Mouse (Mus musculus) G1E-ER4 (cell line): Measurements from ENCODE around the gene Cacna1d. TPM values are rescaled to one million over a fixed set of nuclear protein-coding genes. Genes with fewer than 3 reads are reported as not detected.

Experiments
- GATA1 ChIP-seq: IDR thresholded peaks from one replicate; pipeline ENCODE4 v1.8.0; 2012; ENCODE audit warnings: low read length, inconsistent platforms
- polyA plus RNA-seq: library from polyadenylated mRNA; stranded (reverse); fragments of >175 nt; gene quantifications from 2 replicates; pipeline ENCODE4 v1.2.3, GENCODE M21; 2012

Gene Cacna1d
- polyA plus RNA-seq: not detected in 2 replicates

DNA sequence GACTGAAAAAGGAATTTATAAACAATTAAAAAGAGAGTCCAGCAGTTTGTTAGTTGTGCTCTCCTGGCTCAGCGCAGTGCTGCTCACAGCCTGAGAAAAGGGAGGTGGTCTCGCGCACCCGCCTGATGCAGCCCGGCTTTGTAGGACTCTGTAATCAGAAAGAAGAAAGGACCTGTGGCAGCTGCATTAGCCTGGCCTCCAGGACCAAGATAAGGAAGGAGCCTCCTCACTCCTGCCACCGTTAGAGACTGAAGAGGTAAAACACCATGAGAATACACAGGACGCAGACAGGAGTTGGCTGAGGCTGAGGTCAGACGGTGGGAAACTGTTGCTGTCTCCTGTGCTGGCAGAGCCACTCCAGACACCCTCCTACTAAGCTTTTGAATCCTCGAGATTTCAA is at the start of gene Cacna1d:
Gene Cacna1d, minus strand, starts transcription at position 114 of the 400 bp plus-strand sequence.
- TF ChIP-seq GATA1: no peak

GRCm38 (mm10) chr14:30533780-30534450 is 42.7 kb upstream of the Cacna1d start:
- TF ChIP-seq GATA1: no peak

GRCm38 (mm10) chr14:30531896-30532295 is 40.6 kb upstream of the Cacna1d start:
- TF ChIP-seq GATA1: no peak

- TF ChIP-seq GATA1: no peak
These were observed 40.2 kb upstream of the Cacna1d start for GRCm38 (mm10) chr14:30531431-30531830.

GRCm38 (mm10) chr14:30530726-30531269 is 39.5 kb upstream of the Cacna1d start:
- TF ChIP-seq GATA1: no peak

DNA sequence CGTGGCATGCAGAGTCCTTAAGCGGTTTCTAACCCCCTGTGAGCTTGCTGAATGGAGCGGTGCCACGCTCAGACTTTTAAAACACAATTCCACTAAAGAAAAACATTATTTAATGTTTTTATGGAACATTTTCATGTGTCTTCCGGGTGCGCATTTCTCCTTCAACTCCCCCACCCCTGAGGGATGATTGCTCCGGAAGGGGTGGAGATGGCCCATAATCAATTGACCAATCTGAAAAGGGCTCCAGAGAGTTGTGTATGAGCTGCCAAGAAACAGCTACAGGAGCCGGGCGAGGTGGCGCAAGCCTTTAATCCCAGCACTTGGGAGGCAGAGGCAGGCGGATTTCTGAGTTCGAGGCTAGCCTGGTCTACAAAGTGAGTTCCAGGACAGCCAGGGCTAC is 38.2 kb upstream of the Cacna1d start:
- TF ChIP-seq GATA1: no peak

GRCm38 (mm10) chr14:30528961-30529360 is 37.7 kb upstream of the Cacna1d start:
- TF ChIP-seq GATA1: no peak

- TF ChIP-seq GATA1: no peak
These were observed 37.1 kb upstream of the Cacna1d start for GRCm38 (mm10) chr14:30528392-30528791.

DNA sequence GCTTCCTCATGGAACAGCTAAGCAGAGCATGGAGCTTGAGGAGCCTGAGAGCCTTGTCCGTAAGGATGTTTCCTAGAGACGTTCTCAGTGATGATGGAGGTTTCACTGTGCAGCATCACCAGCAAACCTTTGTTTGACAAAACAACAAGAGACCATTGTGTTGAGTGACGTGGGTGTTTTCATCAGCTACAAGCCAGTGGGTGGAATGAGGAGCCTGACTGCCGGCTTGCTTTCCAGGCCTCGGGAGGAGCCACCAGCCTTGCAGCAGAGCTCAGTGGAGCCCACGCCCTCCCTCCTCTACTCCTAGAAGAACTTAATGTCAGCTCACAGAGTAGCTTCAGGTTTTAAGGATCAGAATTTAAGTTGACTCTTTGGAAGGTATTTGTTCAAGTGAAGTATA is 32.1 kb upstream of the Cacna1d start:
- TF ChIP-seq GATA1: no peak

DNA sequence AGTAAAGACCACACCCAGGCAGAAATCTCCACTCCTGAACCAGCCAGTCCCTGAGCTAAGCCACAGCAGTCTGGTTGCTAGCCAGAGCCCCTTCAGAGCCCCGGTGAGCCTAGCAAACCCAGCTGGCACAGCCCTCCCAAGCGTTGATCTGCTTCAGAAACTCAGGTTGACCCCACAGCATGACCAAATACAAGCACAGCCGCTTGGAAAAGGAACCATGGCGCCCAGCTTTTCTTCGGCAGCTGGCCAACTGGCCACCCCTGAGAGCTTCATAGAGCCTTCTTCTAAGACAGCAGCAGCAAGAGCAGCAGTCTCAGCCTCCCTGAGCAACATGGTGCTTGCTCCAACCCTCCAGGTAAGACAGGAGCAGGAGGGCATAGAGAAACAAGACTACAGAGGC is 28.1 kb upstream of the Cacna1d start:
- no peak for TF ChIP-seq GATA1

DNA sequence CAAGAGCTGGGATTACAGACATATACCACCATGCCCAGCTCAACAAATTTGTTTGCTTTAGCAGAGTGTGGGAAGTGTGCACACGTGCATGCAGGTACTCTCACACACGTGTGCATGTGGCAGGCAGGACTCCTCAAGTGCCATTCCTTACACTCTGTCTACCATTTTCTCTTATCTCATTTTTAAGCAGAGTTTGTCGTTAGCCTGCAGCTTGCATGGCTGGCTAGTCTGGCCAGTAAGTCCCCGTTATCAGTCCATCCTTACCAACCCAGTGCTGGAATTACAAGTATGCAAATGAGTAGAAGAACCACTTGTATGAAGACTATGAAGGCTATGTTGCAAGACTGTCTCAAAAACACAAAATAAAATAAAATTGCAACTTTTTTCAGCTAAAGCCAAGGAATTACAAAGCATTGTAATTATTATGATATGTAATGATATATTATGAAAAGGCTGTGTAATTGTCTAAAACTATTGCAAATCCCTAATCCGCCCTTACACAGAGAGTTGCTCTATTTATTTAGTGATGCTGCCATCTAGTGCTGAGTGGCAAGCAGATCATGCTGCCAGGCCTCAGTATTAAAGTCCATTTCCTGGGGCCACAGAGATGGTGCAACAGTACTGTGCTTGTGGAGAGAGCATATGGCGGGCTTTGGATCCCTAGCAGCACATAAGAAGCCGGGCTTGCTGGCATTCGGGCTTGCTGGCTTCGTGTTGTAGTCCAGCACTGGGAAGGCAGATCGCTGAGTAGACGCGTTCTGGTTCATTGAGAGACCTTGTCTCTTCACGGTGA is 24.9 kb upstream of the Cacna1d start:
- no peak for TF ChIP-seq GATA1

GRCm38 (mm10) chr14:30512896-30513295 is 21.6 kb upstream of the Cacna1d start:
- no peak for TF ChIP-seq GATA1

DNA sequence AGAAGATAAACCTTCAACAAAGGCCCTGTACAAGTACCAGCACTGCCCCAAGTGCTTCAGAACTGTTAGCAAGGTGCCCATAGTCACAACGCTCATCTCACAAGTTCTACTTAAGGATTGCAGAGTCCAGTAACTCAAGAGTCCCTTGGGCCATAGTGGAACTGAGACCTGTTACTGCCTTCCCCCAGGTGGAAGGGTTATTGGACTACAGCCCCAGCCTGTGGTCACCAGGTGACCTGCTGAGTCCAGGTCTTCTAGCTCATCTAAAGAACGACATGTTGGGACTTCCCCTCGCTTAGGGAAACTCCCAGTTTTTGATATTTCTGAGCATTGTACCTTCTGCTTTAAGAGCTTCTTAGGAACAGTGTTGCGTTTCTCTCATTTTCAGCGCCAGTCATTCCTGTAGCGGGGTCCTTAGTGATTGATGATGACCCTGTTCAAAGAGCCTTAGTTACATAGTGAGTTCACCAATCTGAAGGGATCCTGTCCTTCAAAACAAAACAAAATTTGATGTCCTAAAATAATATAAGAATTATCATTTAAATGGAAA is 19.0 kb upstream of the Cacna1d start:
- TF ChIP-seq GATA1: no peak

DNA sequence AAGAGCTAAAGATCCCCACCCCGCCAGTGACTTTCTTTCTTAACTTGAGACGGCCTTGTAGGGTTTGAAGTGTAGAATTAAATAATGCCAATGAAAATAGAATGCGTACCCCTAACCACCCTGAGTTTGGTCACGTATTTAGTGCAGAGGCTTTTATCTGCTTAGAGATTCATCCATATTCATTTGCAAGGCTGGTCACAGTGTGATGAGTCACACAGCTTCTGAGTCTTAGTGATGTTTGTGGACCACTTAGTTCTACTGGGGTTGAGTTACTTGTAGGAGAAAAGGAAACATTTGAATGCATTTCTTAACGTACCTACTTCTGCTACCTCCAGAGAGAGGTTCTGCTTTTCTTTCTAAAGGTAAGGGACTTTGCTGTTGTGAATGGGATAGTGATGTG is 13.7 kb upstream of the Cacna1d start:
- TF ChIP-seq GATA1: no peak

GRCm38 (mm10) chr14:30498202-30498601 is 6.9 kb upstream of the Cacna1d start:
- TF ChIP-seq GATA1: no peak

DNA sequence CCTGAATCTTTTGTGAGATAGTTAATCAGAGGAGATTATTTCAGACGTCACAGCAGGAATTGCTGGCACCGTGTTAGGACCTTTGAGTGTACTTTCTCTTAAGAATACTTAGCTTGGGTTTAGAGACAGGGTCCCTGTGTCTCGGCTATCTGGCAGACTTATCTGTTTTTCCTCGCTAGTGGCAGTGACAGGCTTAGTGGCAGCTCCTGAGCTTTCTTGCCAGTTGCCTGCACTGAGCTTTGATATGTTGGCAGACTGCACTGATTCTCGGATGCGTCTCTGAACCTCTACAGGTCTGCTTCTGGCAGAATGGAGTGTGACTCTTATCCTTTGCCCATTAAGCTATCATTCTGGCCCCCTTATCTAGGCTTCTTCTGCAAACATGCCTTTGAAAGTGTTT is 3.7 kb upstream of the Cacna1d start:
- no peak for TF ChIP-seq GATA1
